Mouse (Mus musculus) ES-E14 (cell line): ENCODE results near the gene Adgrv1. TPM values are rescaled to one million over a fixed set of nuclear protein-coding genes. Genes with fewer than 3 reads are reported as not detected.

ENCODE experiments used
- DNase-seq: peaks from one replicate; pipeline ENCODE4 v3.0.0-alpha.2; 2013; ENCODE audit warnings: low read depth, low spot score
- H3K27ac ChIP-seq: 2 replicates; pipeline ENCODE4 v1.5.1; 2012; ENCODE audit warnings: low read depth, mild to moderate bottlenecking, low read length, moderate library complexity, mixed read lengths; ENCODE audit not compliant: poor library complexity, insufficient read depth, severe bottlenecking
- H3K36me3 ChIP-seq: 2 replicates; pipeline ENCODE4 v1.6.1; 2012; ENCODE audit warnings: mild to moderate bottlenecking, low read length, moderate library complexity, mixed read lengths; ENCODE audit not compliant: control insufficient read depth, poor library complexity, insufficient read depth, severe bottlenecking
- H3K4me1 ChIP-seq, 2 experiments: fragments of 150-350 bp in 1 of 2; sonication (generic) in 1 of 2; 2 replicates each; pipeline ENCODE4 v1.6.1; 2012; ENCODE audit warnings: low read length in 2 of 2, mild to moderate bottlenecking in 1 of 2, mixed read lengths in 1 of 2; ENCODE audit not compliant: control insufficient read depth in 2 of 2, insufficient read depth in 2 of 2, poor library complexity in 1 of 2
- H3K4me3 ChIP-seq, 2 experiments: fragments of 150-350 bp in 1 of 2; sonication (generic) in 1 of 2; 2 replicates each; pipeline ENCODE4 v1.5.1; 2012; ENCODE audit warnings: low read length in 2 of 2, low read depth in 1 of 2, mild to moderate bottlenecking in 1 of 2, mixed read lengths in 1 of 2; ENCODE audit not compliant: insufficient read depth in 1 of 2, poor library complexity in 1 of 2, severe bottlenecking in 1 of 2
- H3K9ac ChIP-seq: 2 replicates; pipeline ENCODE4 v1.6.1; 2012; ENCODE audit warnings: low read depth, mild to moderate bottlenecking, low read length, mixed read lengths; ENCODE audit not compliant: poor library complexity, insufficient read depth, severe bottlenecking
- H3K9me3 ChIP-seq: fragments of 150-350 bp; sonication (generic); 2 replicates; pipeline ENCODE4 v1.6.1; 2012; ENCODE audit warnings: low read depth, mild to moderate bottlenecking, low read length; ENCODE audit not compliant: control insufficient read depth, insufficient read depth
- CHD2 ChIP-seq: IDR thresholded peaks from 2 replicates; pipeline ENCODE4 v1.6.1; 2014; ENCODE audit warnings: mild to moderate bottlenecking, low read depth, low read length, inconsistent platforms
- HCFC1 ChIP-seq: IDR thresholded peaks from 2 replicates; pipeline ENCODE4 v1.6.1; 2012; ENCODE audit warnings: low read length, inconsistent platforms, borderline replicate concordance; ENCODE audit not compliant: insufficient read depth
- MAFK ChIP-seq: IDR thresholded peaks from 2 replicates; pipeline ENCODE4 v1.6.1; 2014; ENCODE audit warnings: mild to moderate bottlenecking, low read depth, low read length, inconsistent platforms; ENCODE audit not compliant: insufficient read depth
- ZC3H11A ChIP-seq: IDR thresholded peaks from 2 replicates; pipeline ENCODE4 v1.6.1; 2012; ENCODE audit warnings: low read depth, mild to moderate bottlenecking, inconsistent platforms, low read length, borderline replicate concordance
- ZNF384 ChIP-seq: IDR thresholded peaks from 2 replicates; pipeline ENCODE4 v1.6.1; 2012; ENCODE audit warnings: low read depth, low read length, inconsistent platforms
- in situ Hi-C, 2 experiments: fragments of 600-800 bp; cut with MboI; formaldehyde crosslinking; loops; one replicate each; pipeline ENCODE4 v1.15.1; 2025; ENCODE audit warnings: low sequenced_read_pairs in 2 of 2, inconsistent platforms in 1 of 2; ENCODE audit not compliant: unreplicated experiment in 2 of 2
- total RNA-seq: library from RNA; depleted of rRNA; stranded (reverse); fragments of 300-350 nt; gene quantifications from 2 replicates; pipeline ENCODE4 v1.2.3, GENCODE M21; 2012

The Adgrv1 gene
- total RNA-seq, 1 experiment = 22.0 TPM

DNA sequence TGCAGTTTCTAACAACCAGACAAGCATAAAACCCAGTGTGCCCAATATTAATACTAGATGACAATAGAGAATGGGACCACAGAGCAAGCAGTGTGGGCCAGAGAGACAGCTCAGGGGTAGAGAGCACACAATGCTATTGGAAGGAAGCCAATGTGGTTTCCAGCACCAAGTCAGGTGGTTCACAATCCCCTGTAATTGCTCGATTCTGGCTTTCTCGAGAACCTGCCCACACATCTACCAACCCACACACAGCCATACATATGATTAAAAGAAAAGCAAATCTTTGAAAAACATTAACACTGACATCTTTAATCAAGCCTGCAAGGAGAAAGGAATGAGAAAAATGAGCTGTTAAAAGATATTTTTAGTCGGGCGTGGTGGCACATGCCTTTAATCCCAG lies 166.3 kb downstream of the Adgrv1 start:
- DNase-seq = no peak
- H3K4me1 ChIP-seq = no peaks in the 10 kb centered on the region
- no peak overlapping the region for H3K4me3 ChIP-seq
- no peaks in the 10 kb centered on the region for H3K36me3 ChIP-seq
- no peak overlapping the region for H3K9ac ChIP-seq
- no peak overlapping the region for H3K27ac ChIP-seq
- in situ Hi-C loops = no loop called here
- H3K9me3 ChIP-seq = no peaks in the 10 kb centered on the region
- no peak for TF ChIP-seq ZC3H11A
- no peak for TF ChIP-seq HCFC1
- TF ChIP-seq CHD2 = no peak

DNA sequence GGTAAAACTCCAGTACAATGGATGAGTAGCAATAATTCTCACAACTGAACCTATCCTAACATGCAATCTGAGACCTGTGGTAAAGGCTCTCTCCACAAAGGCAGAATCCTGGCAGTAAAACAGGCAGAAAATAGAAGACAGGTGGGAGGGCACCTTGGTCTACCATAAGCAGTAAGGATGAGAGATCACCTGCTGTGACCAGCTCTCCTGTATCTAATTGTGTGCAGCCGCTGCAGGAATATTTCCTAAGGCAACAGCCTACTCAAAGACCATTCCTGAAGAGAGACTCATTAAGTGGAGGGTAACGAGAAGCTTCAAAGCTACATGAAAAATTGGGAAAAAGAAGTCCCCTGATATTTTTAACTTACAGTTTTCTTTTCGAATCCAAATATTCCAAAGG lies 167.2 kb downstream of the Adgrv1 start:
- TF ChIP-seq MAFK = no peak
- no peaks in the 10 kb centered on the region for H3K9me3 ChIP-seq
- H3K4me1 ChIP-seq = no peaks in the 10 kb centered on the region
- H3K36me3 ChIP-seq = no peaks in the 10 kb centered on the region
- no peak overlapping the region for H3K9ac ChIP-seq
- no peak for DNase-seq
- no peak overlapping the region for H3K27ac ChIP-seq
- no peak overlapping the region for H3K4me3 ChIP-seq
- in situ Hi-C loops = no loop called here

DNA sequence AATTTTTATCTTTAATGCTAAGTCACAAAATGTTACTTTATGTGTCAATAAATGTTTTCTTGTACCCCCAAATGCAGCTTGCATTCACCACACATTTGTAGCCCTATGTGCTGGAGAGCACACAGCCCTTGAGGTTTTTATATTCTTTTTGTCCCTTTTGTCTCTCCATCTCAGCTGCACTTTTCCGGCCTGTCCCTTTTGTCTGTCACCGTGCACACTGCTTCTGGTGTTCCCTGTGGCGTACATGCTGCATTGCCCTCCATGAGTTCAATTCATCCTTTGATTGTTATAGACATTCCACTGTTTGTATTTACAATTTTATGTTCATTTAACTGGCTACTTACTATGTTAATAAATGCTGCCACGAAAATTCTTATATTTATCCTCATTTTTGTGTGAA lies 183.3 kb downstream of the Adgrv1 start:
- TF ChIP-seq HCFC1 (no peak), CHD2 (no peak), MAFK (no peak), ZC3H11A (no peak), ZNF384 (no peak)
- Histone ChIP-seq H3K9ac (no peak overlapping the region), H3K27ac (no peak overlapping the region), H3K4me1 (no peaks in the 10 kb centered on the region), H3K9me3 (no peaks in the 10 kb centered on the region), H3K36me3 (no peaks in the 10 kb centered on the region), H3K4me3 (no peak overlapping the region)
- no peak for DNase-seq
- in situ Hi-C loops = no loop called here

DNA sequence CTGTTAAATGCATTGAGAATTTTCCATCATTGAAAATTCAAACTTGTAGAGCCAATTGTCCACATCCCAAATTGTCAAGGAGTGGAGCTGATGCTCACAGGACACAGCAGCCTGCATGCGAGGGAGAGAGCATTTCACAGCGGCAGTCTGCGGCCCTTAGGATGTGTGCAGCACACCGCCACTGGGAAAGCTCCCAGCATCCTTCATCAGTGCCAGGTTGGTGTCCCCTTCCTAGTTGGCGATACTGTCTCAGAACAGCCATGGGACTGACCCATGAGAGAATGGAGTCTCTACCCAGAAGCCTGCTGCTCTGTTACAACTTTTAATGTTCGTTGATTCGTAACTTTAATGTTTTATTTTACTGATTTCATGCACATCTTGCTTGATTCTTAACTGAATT lies 183.8 kb downstream of the Adgrv1 start:
- H3K9ac ChIP-seq = no peak overlapping the region
- no peak overlapping the region for H3K4me3 ChIP-seq
- H3K36me3 ChIP-seq = no peaks in the 10 kb centered on the region
- TF ChIP-seq ZC3H11A (no peak), MAFK (no peak), HCFC1 (no peak), ZNF384 (no peak), CHD2 (no peak)
- H3K4me1 ChIP-seq = no peaks in the 10 kb centered on the region
- no peak for DNase-seq
- in situ Hi-C loops = no loop called here
- no peaks in the 10 kb centered on the region for H3K9me3 ChIP-seq
- H3K27ac ChIP-seq = no peak overlapping the region

DNA sequence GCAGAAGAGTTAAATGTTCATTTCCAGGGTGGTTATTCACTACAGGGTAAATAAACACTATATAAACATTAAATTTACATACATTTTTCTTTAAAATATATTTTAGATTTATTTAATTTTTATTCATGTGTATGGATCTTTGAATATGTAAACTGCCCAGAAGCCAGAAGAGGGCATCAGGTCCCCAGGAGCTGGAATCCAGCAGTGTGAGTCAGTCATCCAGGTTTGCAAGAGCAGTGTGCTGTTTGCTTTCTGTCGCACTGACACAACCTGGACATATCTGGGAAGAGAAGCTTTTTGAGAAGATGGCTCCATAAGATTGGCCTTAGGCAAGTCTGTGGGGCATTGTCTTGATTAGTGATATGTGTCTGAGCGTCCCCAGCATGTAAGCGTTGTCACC lies 191.5 kb downstream of the Adgrv1 start:
- Histone ChIP-seq H3K36me3 (no peaks in the 10 kb centered on the region), H3K4me1 (no peaks in the 10 kb centered on the region), H3K4me3 (no peak overlapping the region), H3K27ac (no peak overlapping the region), H3K9ac (no peak overlapping the region), H3K9me3 (no peaks in the 10 kb centered on the region)
- no peak for DNase-seq
- no peak for TF ChIP-seq HCFC1
- no peak for TF ChIP-seq ZNF384
- no peak for TF ChIP-seq ZC3H11A
- in situ Hi-C loops = loop anchor here in 1 of 2 experiments (5.0 kb wide), 1 partner anchor 321 kb away; no protein-coding TSS in a partner anchor
